Mouse (Mus musculus): Measurements from ENCODE around the gene Tmem97. TPM values are rescaled to one million over a fixed set of nuclear protein-coding genes. Genes with fewer than 3 reads are reported as not detected.

The Tmem97 gene
- polyA plus RNA-seq, 1 experiment, result 74.3 TPM

Other genes starting within 250 kb of the Tmem97 start
- 11.2 and 15.8 TPM in 2 replicates for gene Spag5, start 249.2 kb downstream of the Tmem97 start, polyA plus RNA-seq (2012; rRNA removed)
- 7.0 and 7.4 TPM in 2 replicates for gene Aldoc, start 227.8 kb downstream of the Tmem97 start, polyA plus RNA-seq (2012; rRNA removed)
- gene Pigs, start 222.4 kb downstream of the Tmem97 start, polyA plus RNA-seq (2012; rRNA removed), result 64.4 and 82.0 TPM in 2 replicates
- gene Unc119, start 207.3 kb downstream of the Tmem97 start, polyA plus RNA-seq (2012; rRNA removed), result 27.1 and 31.2 TPM in 2 replicates
- not detected in 2 replicates for gene Foxn1, start 164.2 kb downstream of the Tmem97 start, polyA plus RNA-seq (2012; rRNA removed)
- 171 and 272 TPM in 2 replicates for gene Slc13a2, start 128.6 kb downstream of the Tmem97 start, polyA plus RNA-seq (2012; rRNA removed)
- gene Slc46a1, start 85.1 kb downstream of the Tmem97 start, polyA plus RNA-seq (2012; rRNA removed), result 26.6 and 27.5 TPM in 2 replicates
- 0.46 and 0.53 TPM in 2 replicates for gene Sarm1, start 53.0 kb downstream of the Tmem97 start, polyA plus RNA-seq (2012; rRNA removed)
- 3.2 and 3.4 TPM in 2 replicates for gene Vtn, start 51.7 kb downstream of the Tmem97 start, polyA plus RNA-seq (2012; rRNA removed)
- gene Sebox, start 47.3 kb downstream of the Tmem97 start, polyA plus RNA-seq (2012; rRNA removed), result not detected in 2 replicates
- 11.1 and 13.0 TPM in 2 replicates for gene Tmem199, start 38.6 kb downstream of the Tmem97 start, polyA plus RNA-seq (2012; rRNA removed)
- 41.2 and 43.9 TPM in 2 replicates for gene Poldip2, start 38.6 kb downstream of the Tmem97 start, polyA plus RNA-seq (2012; rRNA removed)
- 54.0 and 80.5 TPM in 2 replicates for gene Tnfaip1, start 14.4 kb downstream of the Tmem97 start, polyA plus RNA-seq (2012; rRNA removed)
- gene Ift20, start 14.4 kb downstream of the Tmem97 start, polyA plus RNA-seq (2012; rRNA removed), result 91.9 and 98.7 TPM in 2 replicates
- gene Nlk, start 146.6 kb upstream of the Tmem97 start, polyA plus RNA-seq (2012; rRNA removed), result 4.3 and 8.2 TPM in 2 replicates
- 41.2 and 46.3 TPM in 2 replicates for gene Ccnq, start 201.0 kb upstream of the Tmem97 start, polyA plus RNA-seq (2012; rRNA removed)